Mouse (Mus musculus) testis, adult 2 months (tissue): Measurements from ENCODE around the gene Cfap70.

ENCODE experiments used
- CTCF ChIP-seq: fragments of 200-500 bp; IDR thresholded peaks from 2 replicates; pipeline ENCODE4 v1.5.1; 2012; ENCODE audit warnings: low read depth, mild to moderate bottlenecking, inconsistent platforms, low read length, moderate library complexity; ENCODE audit not compliant: control insufficient read depth, insufficient read depth, insufficient replicate concordance
- POLR2A ChIP-seq: fragments of 200-500 bp; IDR thresholded peaks from 2 replicates; pipeline ENCODE4 v1.6.1; 2012; ENCODE audit warnings: low read depth, mild to moderate bottlenecking, inconsistent platforms, low read length, moderate library complexity; ENCODE audit not compliant: control insufficient read depth

DNA sequence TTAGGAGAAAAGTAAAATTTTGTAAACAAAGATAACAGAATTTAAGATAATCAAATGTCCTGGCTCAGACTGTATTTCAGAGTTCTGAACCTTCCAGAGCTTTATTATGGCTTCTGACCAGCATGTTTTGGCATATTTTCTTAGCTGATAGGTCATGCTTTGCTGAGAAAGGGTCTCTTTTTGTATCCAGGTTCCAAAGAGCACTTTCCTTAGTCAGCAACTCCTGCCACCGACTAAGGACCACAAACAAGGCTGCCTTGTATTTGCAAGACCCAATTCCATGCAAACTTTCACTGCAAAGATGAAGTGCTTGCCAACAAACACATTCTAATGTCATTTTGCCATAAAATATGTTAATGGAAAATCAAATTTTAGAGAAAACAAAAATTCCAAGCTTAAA, 22.2 kb downstream of the Cfap70 start:
- TF ChIP-seq CTCF, result no peak
- no peak for TF ChIP-seq POLR2A
